Mouse (Mus musculus) A20 (cell line): ENCODE data around the gene Nob1.

Experiments
- DNase-seq: peaks from one replicate; pipeline ENCODE4 v3.0.0-alpha.2; 2011; ENCODE audit warnings: low read depth, low spot score

The Nob1 gene

DNA sequence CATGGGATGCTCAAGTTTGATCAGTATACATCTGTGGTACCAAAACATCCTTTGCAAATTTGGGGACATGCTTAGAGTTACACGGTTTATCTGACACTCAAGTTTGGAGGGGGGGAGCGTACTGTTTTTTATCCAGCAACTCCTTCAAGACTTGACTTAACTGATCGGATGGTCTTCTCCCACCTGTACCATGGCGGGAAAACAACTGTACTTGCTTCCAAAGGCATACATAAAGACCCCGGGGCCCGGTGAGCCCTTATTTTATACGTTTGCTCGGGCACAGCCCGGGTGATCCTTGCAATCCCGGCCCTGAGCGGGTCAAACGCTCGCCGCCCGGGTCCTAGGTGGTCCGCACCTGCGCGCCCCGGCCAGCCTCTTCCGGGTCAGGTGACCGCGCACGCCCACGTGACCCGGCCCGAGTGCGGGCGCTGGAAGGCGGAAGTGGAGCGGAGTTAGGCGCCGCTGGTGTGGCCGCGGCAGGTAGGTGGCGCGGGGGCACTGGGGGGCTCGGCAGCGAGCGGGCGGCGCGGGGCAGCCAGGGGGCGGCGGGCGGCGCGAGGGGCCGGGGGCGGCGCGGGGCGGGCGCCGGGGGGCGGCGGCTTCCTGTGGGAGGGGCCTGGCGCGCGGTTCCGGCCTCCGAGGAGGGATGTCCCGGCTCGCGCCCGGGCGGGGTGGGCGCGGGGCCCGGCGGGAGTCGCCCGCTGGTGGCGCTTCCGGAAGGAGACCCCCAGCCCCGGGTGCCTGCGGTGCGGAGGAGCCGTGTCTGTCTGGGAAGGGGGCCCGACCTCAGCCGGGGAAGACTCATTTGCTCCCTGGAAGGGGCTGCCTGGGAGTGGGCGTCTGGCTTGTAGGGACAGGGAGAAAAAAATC is 11.3 kb upstream of the Nob1 start, which contains the start of gene Wwp2:
Gene Wwp2, plus strand, starts transcription at position 404 of the 870 bp plus-strand sequence.
- peak; percentile 89 for DNase-seq

DNA sequence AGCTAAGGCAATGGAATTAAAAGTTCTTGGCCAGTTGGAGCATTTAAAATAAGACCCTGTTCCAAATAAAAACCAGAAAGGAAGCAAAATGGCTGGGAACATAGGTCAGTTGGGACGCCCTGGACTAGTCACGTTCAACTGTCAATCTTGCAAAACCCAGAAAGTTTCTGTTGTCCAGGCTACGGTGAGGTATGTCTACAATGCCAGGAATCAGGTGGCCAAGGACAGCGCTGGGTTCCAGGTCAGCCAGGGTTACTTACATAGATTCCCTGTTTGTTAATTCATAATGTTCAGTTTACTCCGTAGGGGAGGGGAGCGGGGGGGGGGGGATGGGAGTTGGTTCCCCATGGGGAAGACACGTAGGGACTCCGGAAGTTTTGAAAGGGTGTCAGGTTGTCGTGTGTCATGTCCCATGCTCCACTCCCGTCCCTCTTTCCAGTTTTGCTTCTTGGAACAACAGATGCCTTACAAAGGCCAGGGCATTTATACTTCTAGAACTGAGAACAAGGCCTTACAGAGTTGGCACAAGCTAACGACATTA is 10.6 kb upstream of the Nob1 start:
- no peak for DNase-seq

DNA sequence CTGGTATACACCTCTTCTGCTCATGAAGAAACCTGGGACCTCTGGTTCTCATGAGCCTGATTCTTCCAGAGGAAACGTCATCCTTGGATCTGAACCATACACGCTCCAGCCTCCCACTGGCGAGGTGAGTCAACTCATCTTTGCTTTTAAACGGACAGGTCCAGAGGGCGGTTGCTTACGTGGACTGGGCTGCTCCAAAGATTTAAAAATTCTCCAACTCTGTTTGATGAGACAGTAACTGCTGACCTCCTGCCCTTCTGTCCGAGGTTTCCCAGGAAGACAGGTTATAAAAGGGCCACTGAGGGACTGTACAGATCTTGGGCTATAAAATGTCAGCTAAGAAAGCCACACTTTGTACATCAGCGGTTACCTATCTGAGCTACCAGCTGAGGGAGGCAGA is 6.0 kb upstream of the Nob1 start:
- no peak for DNase-seq

DNA sequence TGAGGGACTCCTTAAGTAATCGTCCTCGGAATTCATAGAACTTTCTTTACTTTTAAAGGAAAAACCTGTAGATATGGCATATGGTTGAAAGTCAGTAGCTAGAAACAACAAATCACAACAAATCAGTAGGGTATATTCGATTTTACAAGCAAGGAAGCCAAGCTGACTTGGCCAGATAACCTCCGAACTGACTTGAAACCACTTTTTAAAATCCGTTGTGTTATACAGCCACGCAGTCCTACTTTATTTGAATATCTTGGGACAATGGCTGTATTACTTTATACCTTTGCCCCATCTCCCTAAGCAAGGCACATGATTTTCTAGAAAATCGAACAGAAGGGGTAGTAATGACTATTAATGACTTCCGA is 363 bp upstream of the Nob1 start:
- no peak for DNase-seq

DNA sequence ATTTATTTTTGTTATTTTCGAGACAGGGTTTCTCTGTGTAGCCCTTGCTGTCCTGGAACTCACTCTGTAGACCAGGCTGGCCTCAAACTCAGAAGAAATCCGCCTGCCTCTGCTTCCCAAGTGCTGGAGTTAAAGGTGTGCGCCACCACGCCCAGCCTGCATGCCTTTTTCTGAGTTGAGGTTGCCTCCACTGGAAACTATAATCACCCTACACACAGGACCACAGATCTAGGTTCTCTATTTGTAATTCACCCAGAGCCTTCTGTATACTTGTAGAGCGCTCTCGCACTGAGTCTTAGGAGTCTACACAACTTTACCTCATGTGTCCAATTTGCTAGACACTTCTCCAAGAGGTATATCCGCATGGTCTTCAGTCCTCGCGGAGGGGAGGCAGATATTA is 675 bp downstream of the Nob1 start:
- DNase-seq, result no peak

DNA sequence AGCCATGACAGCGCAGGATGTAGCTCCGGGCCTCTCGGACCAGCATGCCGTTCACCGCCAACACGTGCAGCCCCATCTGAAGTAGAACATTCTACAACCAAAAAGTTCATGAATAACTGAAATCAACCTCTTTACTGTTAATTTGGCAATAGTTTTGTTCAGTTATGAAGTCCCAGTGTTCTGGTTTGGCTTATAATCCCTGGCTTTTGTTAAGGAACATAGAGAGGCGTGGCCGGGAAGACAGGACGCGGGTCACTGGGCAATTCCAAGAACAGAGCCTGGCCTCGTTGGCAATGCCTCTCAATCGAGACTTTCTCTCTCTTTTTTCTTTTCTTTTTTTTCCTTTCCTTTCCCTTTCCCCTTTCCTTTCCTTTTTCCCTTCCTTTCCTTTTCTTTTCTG is 7.8 kb downstream of the Nob1 start:
- no peak for DNase-seq

DNA sequence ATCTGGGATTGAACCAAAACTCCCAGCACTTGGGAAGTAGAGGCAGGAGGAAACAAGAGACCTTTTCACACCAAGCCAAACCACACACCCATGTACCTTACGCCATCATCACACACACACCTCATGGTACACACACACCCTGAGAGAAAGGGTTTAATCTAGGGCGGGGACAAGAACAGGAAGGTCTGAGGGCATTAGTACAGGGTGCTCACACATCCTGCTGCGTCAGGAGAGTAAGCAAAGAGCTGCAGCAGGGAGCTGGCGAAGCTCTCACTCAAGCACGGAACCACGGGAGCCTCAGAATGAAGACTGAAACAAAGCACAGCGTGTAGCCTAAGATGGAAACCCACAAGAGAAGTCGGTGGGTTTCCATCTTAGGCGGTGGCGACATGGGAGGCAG is 11.0 kb downstream of the Nob1 start:
- no peak for DNase-seq

DNA sequence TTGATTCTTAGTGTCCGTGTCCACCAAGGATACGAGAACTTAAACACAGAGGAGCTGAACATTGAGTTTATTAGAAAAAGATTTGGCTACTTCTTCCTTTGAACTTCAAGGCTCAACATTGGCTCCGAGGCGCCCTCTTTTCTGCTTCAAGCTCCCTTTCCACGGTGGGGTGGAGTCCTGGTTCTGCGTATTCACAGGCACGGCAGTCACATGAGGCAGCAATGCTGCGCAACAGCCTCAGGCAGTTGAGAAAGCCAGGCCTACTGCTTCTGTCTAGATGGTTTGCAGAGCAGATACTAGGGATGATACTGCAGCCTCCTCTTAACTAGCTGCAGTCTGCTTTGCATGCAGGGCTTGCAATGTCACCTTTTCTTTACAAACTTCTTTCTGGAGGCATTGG is 12.3 kb downstream of the Nob1 start:
- no peak for DNase-seq

DNA sequence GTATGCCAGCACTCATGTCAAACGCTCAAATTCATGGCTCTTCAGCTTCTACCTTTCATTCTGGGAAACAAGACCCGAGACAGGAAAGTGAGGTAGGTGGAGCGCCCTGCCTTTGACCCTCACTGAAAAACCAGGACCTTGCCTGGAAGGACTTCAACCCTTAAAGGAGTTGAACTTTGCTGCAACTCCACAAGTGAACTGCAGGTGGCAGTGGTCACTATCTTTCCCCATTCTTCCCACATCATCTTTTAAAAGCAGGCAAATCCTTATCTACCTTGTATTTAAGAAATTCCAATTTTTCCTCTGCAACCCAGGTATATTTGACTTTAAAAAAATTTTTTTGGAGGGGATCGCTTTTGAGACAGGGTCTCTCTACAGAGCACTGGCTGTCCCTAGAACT is 13.5 kb downstream of the Nob1 start:
- DNase-seq, result peak; percentile 22

DNA sequence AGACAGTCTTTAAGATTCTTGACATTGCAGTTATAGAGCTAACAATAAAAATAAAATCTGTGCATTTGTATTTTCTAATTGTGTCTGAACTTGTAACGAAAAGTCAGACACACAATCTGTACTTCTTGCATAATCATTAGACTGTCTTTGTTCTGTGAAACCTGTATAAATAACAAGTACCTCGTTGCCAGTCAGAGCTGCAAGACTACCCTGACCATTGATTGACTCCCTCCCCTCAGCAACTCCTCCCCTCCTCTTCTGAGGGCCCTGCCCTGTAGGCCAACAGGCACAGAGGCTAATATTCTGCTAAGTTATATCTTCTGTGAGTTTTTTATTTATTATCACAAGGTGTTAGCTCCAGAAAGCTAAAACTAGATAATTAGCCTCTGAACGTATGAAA is 18.9 kb downstream of the Nob1 start:
- no peak for DNase-seq

DNA sequence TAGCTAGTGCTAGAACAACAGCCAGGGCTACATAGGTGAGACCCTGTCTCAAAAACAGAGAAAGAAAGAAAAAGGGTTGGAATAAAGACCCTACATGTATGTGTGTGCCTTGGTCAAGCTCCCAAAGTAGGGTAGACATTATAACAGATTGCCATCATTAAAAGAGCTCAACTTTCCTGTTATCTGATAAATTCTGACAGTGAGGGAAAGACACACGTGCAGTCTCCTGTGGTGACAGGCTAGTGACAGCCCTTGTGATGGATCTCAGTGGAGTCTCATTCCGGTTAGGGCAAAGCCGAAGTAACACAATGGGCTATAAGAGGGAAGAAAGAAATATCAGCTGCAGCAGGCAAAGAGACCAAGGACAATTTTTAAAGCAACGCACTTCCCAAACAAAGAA is 20.8 kb downstream of the Nob1 start:
- DNase-seq, result no peak

DNA sequence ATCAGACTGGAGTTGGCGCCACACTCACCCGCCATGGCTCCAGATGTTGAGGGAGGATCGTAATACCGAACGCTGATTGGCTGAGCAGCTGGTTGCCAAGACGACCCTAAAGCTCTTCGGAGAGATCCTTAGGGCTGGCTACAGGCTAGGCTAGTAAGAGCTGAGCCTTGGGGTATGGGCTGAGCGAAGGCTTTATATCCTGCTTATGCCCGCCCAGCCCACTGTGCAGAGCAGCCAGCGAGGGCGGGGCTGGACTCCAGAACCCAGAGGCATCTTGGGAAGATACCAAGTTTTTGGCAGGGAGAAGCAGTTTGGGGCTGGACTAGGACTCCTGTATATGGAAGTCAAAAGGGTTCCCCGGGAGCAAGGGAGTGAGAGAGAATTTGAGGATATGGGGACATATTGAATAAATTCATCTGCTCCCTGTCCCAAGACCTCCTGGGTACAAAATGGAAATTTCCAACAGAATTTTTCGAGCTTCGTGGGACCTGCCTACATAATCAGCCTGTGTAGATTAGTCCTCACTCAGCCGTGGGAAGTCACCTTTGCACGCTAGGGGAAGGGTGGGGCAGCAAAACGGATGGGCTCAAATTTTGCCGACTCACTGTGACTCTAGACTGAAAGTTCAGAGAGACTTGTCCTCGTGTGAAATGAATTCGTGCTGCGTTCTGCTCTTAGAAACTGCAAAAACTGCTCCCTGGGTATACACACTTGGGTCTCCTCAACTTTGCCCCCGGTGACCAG is 21.6 kb downstream of the Nob1 start, which contains the start of gene Nqo1:
Gene Nqo1, minus strand, starts transcription at position 169 of the 744 bp plus-strand sequence.
- DNase-seq, result peak; percentile 23

DNA sequence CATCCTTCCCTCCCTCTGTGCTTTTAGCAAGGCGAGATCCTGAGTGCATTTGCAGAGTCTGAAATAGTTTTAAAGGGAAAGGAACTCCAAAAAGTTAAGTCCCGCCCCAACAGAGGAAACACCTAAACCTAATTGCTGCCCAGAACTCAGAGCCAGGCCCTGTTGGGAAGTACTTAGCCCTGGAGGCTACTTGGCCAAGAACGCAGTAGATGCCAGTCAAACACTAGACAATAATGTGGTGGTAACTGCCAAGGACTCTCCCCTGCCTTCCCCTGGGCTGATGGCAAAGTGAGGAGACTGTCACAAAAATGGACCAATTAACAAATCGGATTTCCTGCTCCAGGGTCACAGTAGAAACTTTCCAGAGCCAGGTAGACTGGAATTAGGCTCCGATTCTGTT is 23.0 kb downstream of the Nob1 start:
- DNase-seq, result no peak

DNA sequence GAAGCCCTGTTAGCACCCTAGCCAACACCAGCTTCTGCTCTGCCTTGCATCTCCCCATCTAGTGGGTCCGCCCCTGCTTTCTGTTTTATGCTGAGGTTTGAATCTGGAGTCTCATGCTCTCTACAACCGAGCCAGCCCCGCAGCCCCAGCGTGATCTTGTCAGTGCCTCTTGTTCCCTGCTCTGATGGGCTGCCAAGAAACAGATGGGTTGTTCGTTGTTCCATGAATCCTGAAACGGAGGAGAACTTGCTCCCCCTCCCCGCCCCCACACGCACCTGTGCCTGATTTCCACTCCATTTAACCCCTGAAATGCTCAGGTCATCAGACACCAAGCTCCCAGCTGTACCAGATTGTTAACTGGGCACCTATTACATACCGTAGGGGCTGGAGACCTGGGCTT is 25.4 kb downstream of the Nob1 start:
- no peak for DNase-seq

DNA sequence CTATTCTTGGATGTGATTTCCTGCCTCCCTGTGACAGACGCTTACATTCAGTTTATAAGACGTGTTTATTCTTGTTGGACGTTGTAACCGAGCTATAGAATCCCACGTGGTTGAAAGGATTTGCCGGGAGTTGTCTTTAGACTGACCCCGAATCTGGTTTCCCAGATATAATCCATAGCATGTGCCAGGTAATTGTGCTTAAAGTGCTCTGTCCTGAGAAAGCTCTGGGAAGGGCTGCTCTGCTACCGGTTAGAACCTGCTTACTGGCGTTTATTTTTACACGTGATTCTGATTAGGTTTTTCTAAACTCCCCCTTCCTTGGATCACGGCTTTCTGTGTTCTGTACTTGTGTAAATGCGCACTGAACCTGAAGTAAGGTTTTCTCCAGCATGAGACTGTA is 27.2 kb downstream of the Nob1 start:
- DNase-seq, result no peak

DNA sequence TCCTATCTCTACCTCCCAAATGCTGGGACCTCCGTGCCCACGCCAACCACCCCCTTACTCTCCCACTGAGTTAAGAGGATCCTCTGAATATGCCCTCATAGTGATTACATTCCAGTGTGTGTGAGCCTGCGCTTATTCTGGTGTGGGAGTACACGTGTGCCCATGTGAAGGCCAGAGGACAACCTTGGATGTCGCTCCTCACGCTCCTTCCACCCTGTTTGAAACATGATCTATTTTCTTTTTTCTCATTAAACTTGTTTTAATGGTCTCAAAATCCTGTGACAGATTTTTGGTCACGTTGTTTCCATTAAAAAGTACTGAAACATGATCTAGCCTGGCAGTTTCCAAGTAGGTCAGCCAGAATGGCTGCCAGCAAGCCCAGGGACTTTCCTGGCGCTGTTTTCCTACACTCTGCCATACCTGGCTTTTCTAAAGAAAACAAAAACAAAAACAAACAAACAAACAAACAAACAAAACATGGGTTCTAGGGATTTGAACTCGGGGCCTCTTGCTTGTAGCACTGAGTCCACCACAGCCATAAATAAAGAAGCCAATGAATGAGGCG is 28.7 kb downstream of the Nob1 start:
- no peak for DNase-seq

DNA sequence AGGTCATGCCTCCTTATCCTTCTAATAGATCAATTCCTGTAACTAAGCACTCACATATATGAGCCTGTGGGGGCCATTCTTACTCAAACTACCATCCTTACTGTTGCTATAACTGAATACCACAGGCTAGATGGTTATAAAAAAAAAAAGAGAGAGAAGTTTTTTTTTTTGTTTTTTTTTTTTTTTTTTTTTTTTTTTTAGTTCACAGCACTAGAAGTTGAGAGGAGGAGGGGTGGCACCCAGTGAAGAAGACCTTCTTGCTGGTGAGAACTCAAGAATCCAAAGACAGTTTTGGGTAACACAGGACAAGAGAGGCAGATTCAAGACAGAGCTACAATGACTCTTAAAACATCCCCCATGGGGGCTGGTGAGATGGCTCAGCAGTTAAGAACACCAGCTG is 29.5 kb downstream of the Nob1 start:
- DNase-seq, result no peak

DNA sequence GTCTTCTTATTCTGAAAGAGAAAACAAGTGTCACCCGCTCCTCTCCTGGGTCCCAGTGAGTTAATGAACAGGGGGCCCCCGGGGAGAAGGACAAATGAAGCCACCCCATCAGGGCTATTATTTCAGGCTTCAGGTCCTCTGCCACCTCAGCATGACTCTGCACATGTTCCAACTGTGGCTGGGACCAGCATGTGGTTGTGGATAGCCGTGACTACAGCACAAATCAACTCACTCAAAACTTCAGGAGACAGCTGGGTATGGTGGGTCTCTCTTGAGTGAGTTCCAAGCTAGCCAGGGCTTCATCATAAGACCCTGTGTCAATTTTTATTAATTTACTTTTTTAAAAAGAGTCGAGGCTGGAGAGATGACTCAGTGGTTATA is 33.7 kb downstream of the Nob1 start:
- DNase-seq, result no peak

DNA sequence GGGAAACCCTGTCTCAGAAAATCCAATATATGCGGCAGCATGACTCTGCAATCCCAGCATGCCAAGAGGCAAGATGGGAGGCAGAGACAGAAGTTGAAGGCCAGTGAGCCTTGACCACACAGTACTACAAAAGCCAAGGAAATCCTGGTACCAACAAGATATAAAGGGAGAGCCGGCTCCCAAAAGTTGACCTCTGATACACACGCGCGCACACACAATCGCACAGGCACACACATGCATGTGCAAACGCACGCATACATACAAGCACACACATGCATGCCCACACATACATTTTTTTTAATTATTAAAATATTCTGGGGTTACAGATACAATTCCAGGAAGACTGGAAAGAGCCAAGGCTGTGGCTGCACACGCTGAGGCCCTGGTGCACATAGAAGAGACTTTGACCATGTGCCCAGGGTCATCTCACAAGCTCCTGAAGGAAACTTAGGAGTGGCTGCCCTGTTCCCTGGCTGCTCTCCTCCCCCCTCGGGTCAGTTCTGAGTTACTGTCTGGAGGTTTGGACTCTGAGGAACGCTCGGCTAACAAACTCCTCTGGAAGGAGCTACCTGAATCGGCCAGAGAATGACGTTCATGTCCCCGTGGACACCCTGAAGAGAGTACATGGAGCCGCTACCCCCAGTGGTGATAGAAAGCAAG is 34.2 kb downstream of the Nob1 start:
- no peak for DNase-seq

DNA sequence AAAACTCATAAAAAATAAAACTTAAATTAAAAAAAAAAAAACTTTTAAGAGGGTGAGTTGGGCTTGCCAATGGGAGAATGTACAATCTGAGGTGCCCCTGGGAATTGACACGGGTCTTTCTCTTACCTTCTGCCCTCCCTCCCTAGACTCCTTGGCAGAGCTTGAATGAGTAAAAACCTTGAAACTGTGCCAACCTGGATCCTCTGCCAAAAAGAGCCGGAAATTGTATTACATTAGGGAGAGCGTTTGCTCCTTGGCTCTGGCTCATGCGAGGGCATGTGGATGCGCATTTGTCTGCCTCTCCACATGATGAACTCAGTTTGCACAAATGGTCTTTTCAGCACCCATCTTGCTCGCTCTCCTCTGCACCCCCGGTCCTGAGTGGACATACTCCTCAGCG is 35.3 kb downstream of the Nob1 start:
- no peak for DNase-seq

DNA sequence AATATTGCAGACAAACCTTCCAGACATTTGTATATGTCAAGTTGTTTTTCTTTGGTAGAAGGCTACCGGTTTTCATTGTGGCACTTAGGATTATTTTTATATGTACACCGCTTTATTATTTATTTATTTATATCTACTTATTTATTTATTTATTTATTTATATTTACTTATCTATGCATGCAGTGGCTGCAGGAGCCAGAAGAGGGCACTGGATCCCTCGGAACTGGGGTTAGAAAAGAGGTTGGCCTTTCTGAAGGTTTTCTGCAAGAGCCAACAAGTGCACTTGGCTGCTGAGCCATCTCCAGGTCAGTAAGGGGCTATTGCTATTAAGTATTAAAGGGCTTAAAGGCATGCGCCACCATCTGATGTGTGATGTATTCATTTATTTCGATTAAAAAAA is 37.0 kb downstream of the Nob1 start:
- DNase-seq, result peak; percentile 55

DNA sequence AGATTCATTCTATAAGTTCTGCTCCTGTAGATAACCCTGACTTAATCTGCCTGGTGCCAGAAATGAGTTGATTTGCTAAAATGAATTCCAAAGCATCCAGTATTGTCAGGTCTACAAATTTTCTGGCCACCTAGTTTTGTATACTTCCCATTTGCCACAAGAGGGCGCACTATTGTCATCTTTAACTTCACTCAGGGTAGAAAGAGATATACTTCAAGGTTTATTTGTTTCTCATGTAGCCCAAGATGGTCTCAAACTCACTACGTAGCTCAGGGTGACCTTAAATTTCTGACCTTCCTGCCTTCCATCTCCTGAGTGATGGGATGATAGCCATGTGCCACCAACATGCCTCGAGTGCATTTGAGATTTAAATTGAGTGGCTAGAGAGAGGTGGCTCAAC is 38.2 kb downstream of the Nob1 start:
- DNase-seq, result peak; percentile 67
